Mouse (Mus musculus) limb, embryonic 15.5 days (tissue): ENCODE results near the gene Gcnt7. TPM values are rescaled to one million over a fixed set of nuclear protein-coding genes. Genes with fewer than 3 reads are reported as not detected.

Experiments used
- polyA plus RNA-seq: library from polyadenylated mRNA; unstranded; fragments of >200 nt; fragmentation: Nextera tagmentation; extraction: Ambion mirVana; gene quantifications from 2 replicates; pipeline ENCODE4 v1.2.1, GENCODE M21; 2015

Gene Gcnt7
- polyA plus RNA-seq, 1 experiment from 2014 or later, result 1.7 TPM

Other genes with a start within 250 kb of the Gcnt7 start
- gene Mc3r, start 210.1 kb downstream of the Gcnt7 start, polyA plus RNA-seq, result not detected in 2 replicates
- 15.1 and 16.8 TPM in 2 replicates for gene Fam210b, start 113.0 kb downstream of the Gcnt7 start, polyA plus RNA-seq
- gene Aurka, start 88.1 kb downstream of the Gcnt7 start, polyA plus RNA-seq, result 73.6 and 76.8 TPM in 2 replicates
- 32.9 and 33.0 TPM in 2 replicates for gene Cstf1, start 87.9 kb downstream of the Gcnt7 start, polyA plus RNA-seq
- gene Cass4, start 64.8 kb downstream of the Gcnt7 start, polyA plus RNA-seq, result 0.33 and 0.46 TPM in 2 replicates
- 74.7 and 79.9 TPM in 2 replicates for gene Rtf2, start 18.0 kb downstream of the Gcnt7 start, polyA plus RNA-seq
- 0.22 and 0.45 TPM in 2 replicates for gene Fam209, start 13.9 kb upstream of the Gcnt7 start, polyA plus RNA-seq
- gene Tfap2c, start 91.0 kb upstream of the Gcnt7 start, polyA plus RNA-seq, result 20.1 and 20.4 TPM in 2 replicates